Mouse (Mus musculus) heart, postnatal 0 days (tissue): ENCODE results near the gene Cela2a.

Experiments used
- CTCF ChIP-seq: IDR thresholded peaks from 2 replicates; pipeline ENCODE4 v1.5.1; 2016; ENCODE audit warnings: antibody characterized with exemption, control low read depth, low read depth
- EP300 ChIP-seq: IDR thresholded peaks from 2 replicates; pipeline ENCODE4 v1.6.1; 2016; ENCODE audit warnings: antibody characterized with exemption, low read depth

- TF ChIP-seq CTCF (no peak), EP300 (no peak)
These were observed 20.0 kb upstream of the Cela2a start, which contains the start of gene Ctrc for GRCm38 (mm10) chr4:141845999-141846398.
